Mouse (Mus musculus): Measurements from ENCODE around the gene Meis2.

Gene Meis2

GRCm38 (mm10) chr2:116060701-116061400 lies 4.8 kb downstream of the Meis2 start:
- no peak for TF ChIP-seq NANOG (IDR thresholded peaks at IDR 0.05; ENCODE audit: borderline replicate concordance, low read length)
- TF ChIP-seq POU5F1 (IDR thresholded peaks at IDR 0.05; ENCODE audit: borderline replicate concordance, low read length), result no peak
- TF ChIP-seq CTCF (conservative IDR thresholded peaks at IDR 0.05; ENCODE audit: low read length), result no peak
- H3K4me1 ChIP-seq (replicated peaks; ENCODE audit: low read depth, low read length), result peaks cover 59% of the 10 kb centered on the region
- peak overlapping the region; percentile 63 for H3K4me3 ChIP-seq (replicated peaks; ENCODE audit: low read length)
- no peaks in the 10 kb centered on the region for H3K9me3 ChIP-seq (ENCODE audit: low read length)
- peaks cover 77% of the 10 kb centered on the region for H3K27me3 ChIP-seq (ENCODE audit: insufficient read depth, low read length)
- H3K36me3 ChIP-seq (ENCODE audit: insufficient read depth, low read length), result no peaks in the 10 kb centered on the region

- Histone ChIP-seq H3K9me3 (ENCODE audit: low read length) (no peaks in the 10 kb centered on the region), H3K27me3 (ENCODE audit: insufficient read depth, low read length) (peaks cover 73% of the 10 kb centered on the region), H3K36me3 (ENCODE audit: insufficient read depth, low read length) (no peaks in the 10 kb centered on the region), H3K4me3 (replicated peaks; ENCODE audit: low read length) (peak overlapping the region; percentile 63), H3K4me1 (replicated peaks; ENCODE audit: low read depth, low read length) (peaks cover 56% of the 10 kb centered on the region)
- no peak for TF ChIP-seq CTCF (conservative IDR thresholded peaks at IDR 0.05; ENCODE audit: low read length)
- TF ChIP-seq NANOG (IDR thresholded peaks at IDR 0.05; ENCODE audit: borderline replicate concordance, low read length), result no peak
- TF ChIP-seq POU5F1 (IDR thresholded peaks at IDR 0.05; ENCODE audit: borderline replicate concordance, low read length), result no peak
These were observed 5.4 kb downstream of the Meis2 start for GRCm38 (mm10) chr2:116060210-116060609.

GRCm38 (mm10) chr2:116059661-116060060 lies 6.0 kb downstream of the Meis2 start:
- TF ChIP-seq CTCF (conservative IDR thresholded peaks at IDR 0.05; ENCODE audit: low read length), result no peak
- no peak for TF ChIP-seq POU5F1 (IDR thresholded peaks at IDR 0.05; ENCODE audit: borderline replicate concordance, low read length)
- TF ChIP-seq NANOG (IDR thresholded peaks at IDR 0.05; ENCODE audit: borderline replicate concordance, low read length), result no peak
- H3K4me1 ChIP-seq (replicated peaks; ENCODE audit: low read depth, low read length), result peaks cover 52% of the 10 kb centered on the region
- no peaks in the 10 kb centered on the region for H3K9me3 ChIP-seq (ENCODE audit: low read length)
- peaks cover 68% of the 10 kb centered on the region for H3K27me3 ChIP-seq (ENCODE audit: insufficient read depth, low read length)
- no peak overlapping the region for H3K4me3 ChIP-seq (replicated peaks; ENCODE audit: low read length)
- no peaks in the 10 kb centered on the region for H3K36me3 ChIP-seq (ENCODE audit: insufficient read depth, low read length)

GRCm38 (mm10) chr2:116059066-116059465 lies 6.6 kb downstream of the Meis2 start:
- Histone ChIP-seq H3K4me1 (replicated peaks; ENCODE audit: low read depth, low read length) (peaks cover 50% of the 10 kb centered on the region), H3K4me3 (replicated peaks; ENCODE audit: low read length) (no peak overlapping the region), H3K9me3 (ENCODE audit: low read length) (no peaks in the 10 kb centered on the region), H3K27me3 (ENCODE audit: insufficient read depth, low read length) (peaks cover 64% of the 10 kb centered on the region), H3K36me3 (ENCODE audit: insufficient read depth, low read length) (no peaks in the 10 kb centered on the region)
- no peak for TF ChIP-seq CTCF (conservative IDR thresholded peaks at IDR 0.05; ENCODE audit: low read length)
- TF ChIP-seq NANOG (IDR thresholded peaks at IDR 0.05; ENCODE audit: borderline replicate concordance, low read length), result no peak
- TF ChIP-seq POU5F1 (IDR thresholded peaks at IDR 0.05; ENCODE audit: borderline replicate concordance, low read length), result no peak

GRCm38 (mm10) chr2:116058511-116058910 lies 7.1 kb downstream of the Meis2 start:
- H3K36me3 ChIP-seq (ENCODE audit: insufficient read depth, low read length), result no peaks in the 10 kb centered on the region
- H3K4me1 ChIP-seq (replicated peaks; ENCODE audit: low read depth, low read length), result peaks cover 47% of the 10 kb centered on the region
- H3K4me3 ChIP-seq (replicated peaks; ENCODE audit: low read length), result no peak overlapping the region
- TF ChIP-seq NANOG (IDR thresholded peaks at IDR 0.05; ENCODE audit: borderline replicate concordance, low read length), result no peak
- TF ChIP-seq POU5F1 (IDR thresholded peaks at IDR 0.05; ENCODE audit: borderline replicate concordance, low read length), result no peak
- H3K9me3 ChIP-seq (ENCODE audit: low read length), result no peaks in the 10 kb centered on the region
- H3K27me3 ChIP-seq (ENCODE audit: insufficient read depth, low read length), result peaks cover 59% of the 10 kb centered on the region

- peaks cover 43% of the 10 kb centered on the region for H3K27me3 ChIP-seq (ENCODE audit: insufficient read depth, low read length)
- H3K36me3 ChIP-seq (ENCODE audit: insufficient read depth, low read length), result no peaks in the 10 kb centered on the region
- no peak for TF ChIP-seq CTCF (conservative IDR thresholded peaks at IDR 0.05; ENCODE audit: low read length)
- TF ChIP-seq POU5F1 (IDR thresholded peaks at IDR 0.05; ENCODE audit: borderline replicate concordance, low read length), result no peak
- no peak for TF ChIP-seq NANOG (IDR thresholded peaks at IDR 0.05; ENCODE audit: borderline replicate concordance, low read length)
- H3K9me3 ChIP-seq (ENCODE audit: low read length), result no peaks in the 10 kb centered on the region
- no peak overlapping the region for H3K4me3 ChIP-seq (replicated peaks; ENCODE audit: low read length)
- H3K4me1 ChIP-seq (replicated peaks; ENCODE audit: low read depth, low read length), result peaks cover 31% of the 10 kb centered on the region
These were observed 8.8 kb downstream of the Meis2 start for GRCm38 (mm10) chr2:116056826-116057225.

- H3K36me3 ChIP-seq (ENCODE audit: insufficient read depth, low read length), result no peaks in the 10 kb centered on the region
- no peak overlapping the region for H3K4me3 ChIP-seq (replicated peaks; ENCODE audit: low read length)
- H3K27me3 ChIP-seq (ENCODE audit: insufficient read depth, low read length), result peaks cover 34% of the 10 kb centered on the region
- TF ChIP-seq CTCF (conservative IDR thresholded peaks at IDR 0.05; ENCODE audit: low read length) (no peak), NANOG (IDR thresholded peaks at IDR 0.05; ENCODE audit: borderline replicate concordance, low read length) (no peak), POU5F1 (IDR thresholded peaks at IDR 0.05; ENCODE audit: borderline replicate concordance, low read length) (no peak)
- peaks cover 24% of the 10 kb centered on the region for H3K4me1 ChIP-seq (replicated peaks; ENCODE audit: low read depth, low read length)
- H3K9me3 ChIP-seq (ENCODE audit: low read length), result no peaks in the 10 kb centered on the region
These were observed 9.7 kb downstream of the Meis2 start for GRCm38 (mm10) chr2:116055686-116056620.

GRCm38 (mm10) chr2:116053931-116054330 lies 11.7 kb downstream of the Meis2 start:
- Histone ChIP-seq H3K4me1 (replicated peaks; ENCODE audit: low read depth, low read length) (peaks cover 11% of the 10 kb centered on the region), H3K27me3 (ENCODE audit: insufficient read depth, low read length) (peaks cover 27% of the 10 kb centered on the region), H3K4me3 (replicated peaks; ENCODE audit: low read length) (no peak overlapping the region), H3K36me3 (ENCODE audit: insufficient read depth, low read length) (no peaks in the 10 kb centered on the region), H3K9me3 (ENCODE audit: low read length) (peaks cover 9% of the 10 kb centered on the region; the same call in 1 of the 2 replicates)
- TF ChIP-seq POU5F1 (IDR thresholded peaks at IDR 0.05; ENCODE audit: borderline replicate concordance, low read length) (no peak), NANOG (IDR thresholded peaks at IDR 0.05; ENCODE audit: borderline replicate concordance, low read length) (no peak), CTCF (conservative IDR thresholded peaks at IDR 0.05; ENCODE audit: low read length) (no peak)
